Mouse (Mus musculus): ENCODE results near the gene Csnk2a1.
"Not testable (repeated sequence)": the region's sequence is repeated elsewhere in the genome, so short reads cannot be mapped to it uniquely, and the experiment has no call there.

Csnk2a1 gene

DNA sequence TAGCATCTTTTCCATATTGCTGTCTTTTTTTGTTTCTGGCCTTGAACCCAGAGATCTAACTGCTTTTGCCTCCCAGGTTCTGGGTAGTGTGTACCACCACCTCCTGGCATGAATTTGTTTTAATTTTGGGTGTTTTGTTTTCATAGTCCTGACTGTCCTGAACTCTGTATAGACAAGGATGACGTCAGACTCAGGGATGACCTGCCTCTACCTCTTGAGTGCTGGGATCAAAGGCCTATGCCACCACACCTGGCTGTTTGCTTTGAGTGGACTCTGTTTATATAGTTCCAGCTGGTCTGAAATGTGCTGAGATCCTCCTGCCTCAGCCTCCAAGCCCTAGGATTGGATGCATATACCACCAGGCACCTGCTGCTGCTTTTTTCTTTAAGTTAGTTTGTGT, 11.3 kb downstream of the Csnk2a1 start:
- no peak for ATAC-seq (ENCODE audit: low TSS enrichment)

DNA sequence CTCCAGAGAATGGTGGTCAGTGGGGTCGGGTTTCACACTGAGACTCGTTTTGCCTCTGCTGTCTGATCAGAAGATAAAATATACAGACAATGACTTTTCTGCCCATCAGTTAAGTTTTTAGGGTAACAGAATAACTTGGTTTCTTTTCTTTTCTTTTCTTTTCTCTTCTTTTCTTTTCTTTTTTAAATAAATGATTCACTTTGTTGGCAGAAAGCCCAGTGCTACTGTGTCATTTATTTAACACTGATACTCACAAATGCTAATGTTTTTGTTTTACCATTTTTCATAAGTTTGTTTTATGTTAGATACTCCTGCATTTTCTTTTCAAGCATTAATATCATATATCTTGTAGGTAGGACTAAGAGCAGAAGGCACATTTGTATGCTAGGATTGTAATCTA, 13.9 kb downstream of the Csnk2a1 start:
- no peak for ATAC-seq (ENCODE audit: low TSS enrichment)

DNA sequence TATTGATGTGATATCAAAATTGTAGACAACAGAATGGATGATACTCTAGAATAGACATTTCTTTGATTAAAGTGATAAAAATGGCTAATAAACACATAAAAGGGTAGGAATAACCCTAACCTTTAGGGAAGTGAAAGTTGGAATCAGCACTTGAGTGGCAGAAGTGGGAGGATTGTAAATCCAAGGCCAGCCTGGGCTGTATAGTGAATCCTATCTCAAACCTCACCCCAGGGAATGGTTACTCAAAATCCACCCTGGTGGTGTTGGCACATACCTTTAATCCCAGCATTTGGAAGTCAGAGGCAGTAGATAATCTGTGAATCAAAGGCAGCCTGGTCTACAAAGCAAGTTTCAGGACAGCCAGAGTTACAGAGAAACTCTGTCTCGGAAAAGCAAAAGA, 20.6 kb downstream of the Csnk2a1 start:
- ATAC-seq (ENCODE audit: low TSS enrichment) = no peak

DNA sequence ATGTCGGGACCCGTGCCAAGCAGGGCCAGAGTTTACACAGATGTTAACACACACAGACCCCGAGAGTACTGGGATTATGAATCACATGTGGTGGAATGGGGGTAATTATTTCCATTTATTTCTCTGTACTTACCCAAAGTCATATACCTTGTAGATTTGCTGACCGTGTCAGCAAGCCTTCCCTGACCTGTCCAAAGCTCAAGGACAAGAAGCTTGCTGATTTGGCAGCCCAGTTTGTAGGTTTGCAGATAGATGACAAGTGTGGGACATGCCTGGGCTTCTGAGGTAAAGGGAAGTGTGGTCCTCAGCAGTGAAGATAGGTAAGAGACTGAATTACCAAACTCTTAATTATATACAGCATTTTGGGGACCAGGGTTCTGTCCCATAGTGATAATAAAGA, 23.9 kb downstream of the Csnk2a1 start:
- ATAC-seq (ENCODE audit: low TSS enrichment) = no peak

DNA sequence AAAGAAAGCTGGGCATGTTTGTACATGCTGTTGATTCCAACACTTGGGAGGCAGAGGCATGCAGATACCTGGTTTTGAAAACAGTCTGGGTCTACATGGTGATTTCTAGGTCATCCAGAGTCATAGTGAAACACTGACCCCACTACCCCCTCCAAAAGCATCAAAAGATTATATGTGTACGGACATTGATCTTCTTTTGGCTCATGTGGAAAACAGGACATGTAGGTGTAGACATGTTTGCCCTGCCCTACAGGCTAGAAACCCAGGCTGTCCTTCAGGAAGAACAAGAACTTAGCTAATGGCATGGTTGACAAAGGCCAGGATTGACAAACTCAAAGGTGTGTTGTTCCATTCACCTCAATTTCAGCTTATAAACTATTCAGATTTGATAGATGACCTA, 33.1 kb downstream of the Csnk2a1 start:
- no peak for ATAC-seq (ENCODE audit: low TSS enrichment)

DNA sequence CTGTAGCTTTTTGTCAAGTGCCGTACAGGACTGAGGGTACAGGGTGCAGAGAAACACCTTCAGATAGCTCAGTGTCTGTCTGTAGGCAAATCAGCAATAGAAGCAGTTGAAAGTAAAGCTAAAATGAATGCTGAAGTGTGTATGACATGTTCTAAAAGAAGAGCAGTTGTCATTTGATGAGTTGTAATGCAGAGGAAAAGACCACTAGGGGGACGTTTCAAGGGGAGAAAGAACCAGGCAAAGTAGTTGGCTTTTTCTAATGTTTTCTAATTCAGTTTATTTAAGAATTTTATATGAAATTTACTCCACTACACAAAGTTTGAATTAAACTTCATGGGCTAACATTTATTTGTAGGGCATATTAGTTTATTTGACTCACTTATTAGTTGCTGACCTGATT, 47.0 kb downstream of the Csnk2a1 start:
- ATAC-seq (ENCODE audit: low TSS enrichment) = no peak

DNA sequence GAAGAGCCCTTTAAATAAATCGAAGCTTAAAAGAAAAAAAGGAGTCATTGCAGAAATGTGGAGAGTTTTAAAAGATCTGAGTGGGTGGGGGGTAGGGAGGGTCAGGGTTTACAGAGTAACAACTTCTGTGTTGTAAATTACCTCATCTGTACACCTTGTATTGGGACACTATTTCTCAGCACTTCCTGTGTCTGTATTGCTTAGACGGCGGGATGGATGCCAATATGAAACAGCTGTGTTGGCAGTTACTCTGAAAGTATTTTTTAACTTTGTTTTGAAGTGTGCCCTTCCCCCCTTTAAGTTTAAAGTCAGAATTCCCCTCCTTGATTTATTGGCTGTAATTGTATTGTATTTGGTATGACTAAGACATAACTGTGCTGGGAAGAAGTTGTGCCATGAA, 54.8 kb downstream of the Csnk2a1 start:
- ATAC-seq (ENCODE audit: low TSS enrichment) = no peak

DNA sequence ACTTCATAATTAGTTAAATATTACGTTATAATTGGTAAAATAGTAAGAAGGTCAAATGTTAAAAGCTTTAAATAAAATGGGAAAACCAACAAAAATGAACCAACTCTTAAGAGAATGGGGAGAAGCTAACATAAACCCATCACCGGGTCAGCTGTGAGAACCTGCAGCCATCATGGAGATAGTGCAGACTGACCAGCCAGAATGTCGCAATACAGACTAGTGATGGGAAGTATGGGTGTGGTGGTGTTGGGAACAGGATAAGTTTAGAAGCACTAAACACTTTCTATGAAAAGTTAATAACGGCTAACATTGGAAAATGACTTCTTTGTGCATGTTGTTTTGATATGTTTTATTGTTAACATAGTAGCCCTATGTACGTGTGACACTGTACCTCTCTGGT, 60.9 kb downstream of the Csnk2a1 start:
- ATAC-seq (ENCODE audit: low TSS enrichment) = no peak

DNA sequence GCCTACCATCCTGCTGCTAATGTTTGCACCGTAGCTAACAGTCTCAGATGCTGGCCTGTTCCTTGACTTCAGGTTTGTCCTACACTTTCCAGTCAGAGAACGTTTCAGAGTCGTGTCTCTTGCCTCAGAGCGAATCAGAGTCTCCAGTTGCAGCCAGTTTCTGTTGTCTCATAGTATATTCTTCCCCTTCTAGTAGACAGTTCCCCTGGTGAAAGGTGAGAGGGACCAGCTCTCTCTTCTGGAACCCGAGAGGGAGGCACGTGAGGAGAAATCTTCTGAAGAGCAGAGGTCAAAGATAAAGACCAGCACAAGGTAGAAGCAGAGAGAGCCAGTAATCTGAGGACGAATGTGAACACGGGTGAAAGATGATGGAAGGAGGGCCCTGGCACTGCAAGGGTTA, 61.4 kb downstream of the Csnk2a1 start:
- ATAC-seq (ENCODE audit: low TSS enrichment) = no peak

DNA sequence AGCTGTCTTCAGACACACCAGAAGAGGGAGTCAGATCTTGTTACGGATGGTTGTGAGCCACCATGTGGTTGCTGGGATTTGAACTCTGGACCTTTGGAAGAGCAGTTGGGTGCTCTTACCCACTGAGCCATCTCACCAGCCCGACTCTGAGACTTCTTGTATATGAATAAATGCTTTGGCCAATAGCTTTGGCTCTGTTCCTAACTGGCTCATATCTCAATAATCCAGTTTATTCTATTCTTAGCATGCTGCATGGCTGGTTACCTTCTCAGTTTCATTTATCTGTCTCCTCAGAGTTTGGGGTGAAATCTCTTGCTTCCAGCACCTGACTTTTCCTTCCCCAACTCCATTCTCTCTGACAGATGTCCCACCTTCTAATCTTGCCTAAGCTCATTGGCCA, 63.0 kb downstream of the Csnk2a1 start:
- ATAC-seq (ENCODE audit: low TSS enrichment) = not testable (repeated sequence)

DNA sequence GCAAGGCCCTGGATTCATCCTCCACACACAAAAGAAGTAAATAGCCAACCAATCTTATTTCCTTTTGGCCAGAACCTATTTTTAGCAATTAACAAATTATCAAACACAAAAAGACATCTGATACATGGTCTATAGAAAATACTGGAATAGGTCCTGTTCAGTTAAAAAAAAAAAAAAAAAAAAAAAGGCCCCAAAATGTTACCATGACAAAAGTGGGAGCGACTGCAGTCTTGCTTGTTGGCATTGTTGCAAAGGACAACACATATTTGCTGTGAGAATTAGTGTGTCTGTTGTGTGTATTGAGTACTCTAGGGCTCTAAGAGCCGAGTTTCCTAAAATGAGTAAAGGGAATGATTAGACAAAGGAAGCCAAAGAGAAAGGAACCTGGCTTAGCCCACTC, 65.8 kb downstream of the Csnk2a1 start:
- ATAC-seq (ENCODE audit: low TSS enrichment) = no peak

DNA sequence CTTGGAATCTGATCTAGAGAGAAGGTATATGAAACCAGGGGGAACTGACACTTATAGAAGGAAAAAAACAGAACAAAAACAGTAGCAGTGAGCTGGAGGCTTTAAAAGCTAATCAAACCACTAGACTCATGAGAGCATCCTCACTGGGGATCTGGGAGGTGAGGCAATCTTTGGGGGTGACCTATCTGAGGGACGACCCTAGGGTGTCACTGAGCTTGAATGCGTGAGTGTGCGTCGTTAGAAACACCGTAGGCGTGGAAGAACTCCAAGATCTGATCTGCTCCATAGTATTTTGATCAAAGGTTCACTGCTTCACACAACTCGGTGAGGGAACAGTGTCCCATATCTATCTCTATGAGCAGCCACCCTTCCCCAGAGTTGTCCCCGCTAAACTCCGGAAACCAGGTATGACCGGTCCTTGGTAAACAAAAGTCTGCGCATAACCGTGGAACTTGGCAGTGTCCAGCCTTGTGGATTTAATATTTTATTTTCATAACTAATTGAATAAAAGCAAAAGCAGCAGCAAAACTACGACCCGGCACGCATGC, 66.6 kb downstream of the Csnk2a1 start:
- ATAC-seq (ENCODE audit: low TSS enrichment) = peak; percentile 45

DNA sequence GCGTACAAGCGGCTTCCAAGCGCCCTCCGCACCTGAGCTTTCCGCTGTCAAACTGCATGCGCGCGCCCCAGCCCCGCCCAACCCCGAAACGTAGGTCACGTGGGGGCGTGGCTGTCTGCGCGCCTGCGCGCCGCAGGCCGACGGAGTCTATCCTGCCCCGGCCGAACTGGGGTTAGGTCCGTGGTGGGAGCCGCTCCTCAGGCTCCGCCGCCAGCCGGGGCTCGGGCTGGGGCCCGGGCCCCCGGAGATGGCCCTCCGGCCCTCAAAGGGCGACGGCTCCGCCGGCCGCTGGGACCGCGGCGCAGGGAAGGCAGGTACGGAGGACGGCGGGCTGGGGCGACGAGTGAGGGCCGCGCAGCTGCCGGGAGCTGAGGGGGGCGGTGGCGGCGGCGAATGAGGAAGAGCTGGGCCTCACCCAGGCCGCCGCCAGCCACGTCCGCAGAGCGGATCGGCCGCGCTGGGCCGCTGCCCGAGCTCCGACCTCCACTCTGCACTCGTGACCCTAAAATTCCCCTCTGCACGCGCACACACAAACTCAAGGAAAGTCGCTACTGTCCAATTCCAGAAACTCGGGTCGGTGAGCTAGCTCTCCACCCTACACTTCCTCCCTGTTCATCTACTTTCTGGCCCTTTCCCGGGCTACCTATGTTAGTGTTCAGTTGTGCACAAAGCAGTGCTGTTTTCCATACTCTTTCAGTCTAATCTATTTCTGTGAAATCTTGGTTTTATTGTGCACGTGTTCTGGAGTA, 67.3 kb downstream of the Csnk2a1 start, which contains the start of gene Tbc1d20:
TSS of gene Tbc1d20 (plus strand) at position 102 of the 749 bp plus-strand sequence.
- peak; percentile 91 for ATAC-seq (ENCODE audit: low TSS enrichment)

DNA sequence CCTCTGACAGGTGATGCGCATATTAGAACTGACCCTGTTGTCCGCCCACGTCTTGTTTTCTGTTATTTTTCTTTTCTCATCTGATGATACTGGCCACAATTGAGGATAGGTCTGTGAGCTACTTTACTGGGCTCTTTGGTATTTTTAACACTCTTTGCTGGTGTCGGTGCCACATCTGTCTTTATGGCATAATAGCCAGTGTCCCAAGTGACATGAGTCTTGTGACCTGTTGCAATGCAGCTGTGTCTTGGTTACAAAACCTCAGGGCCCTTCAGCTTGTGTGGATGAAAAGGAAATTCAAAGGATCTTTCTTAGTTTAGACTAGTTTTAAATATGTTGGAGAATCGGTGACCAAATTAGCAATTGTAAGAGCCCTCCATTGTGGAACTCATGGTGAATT, 67.9 kb downstream of the Csnk2a1 start:
- no peak for ATAC-seq (ENCODE audit: low TSS enrichment)

DNA sequence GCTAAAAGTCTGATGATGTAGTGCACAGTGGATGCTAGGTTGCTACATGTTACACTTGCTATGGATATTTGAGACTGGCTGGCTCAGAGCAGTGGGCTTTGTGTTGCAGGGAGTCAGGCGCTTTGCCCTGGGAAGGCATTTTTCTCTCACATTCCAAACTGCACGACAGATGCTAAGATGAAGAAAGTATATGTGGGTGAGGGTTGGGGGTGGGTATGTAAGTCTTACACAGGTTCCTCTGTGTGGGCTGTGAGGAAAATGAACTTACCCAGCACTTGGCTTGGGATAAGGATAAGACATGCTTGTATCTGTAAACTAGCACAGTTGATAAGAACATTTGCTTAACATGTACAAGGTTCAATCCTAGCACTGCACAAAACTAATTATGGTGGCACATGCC, 76.2 kb downstream of the Csnk2a1 start:
- peak; percentile 92 for ATAC-seq (ENCODE audit: low TSS enrichment)

DNA sequence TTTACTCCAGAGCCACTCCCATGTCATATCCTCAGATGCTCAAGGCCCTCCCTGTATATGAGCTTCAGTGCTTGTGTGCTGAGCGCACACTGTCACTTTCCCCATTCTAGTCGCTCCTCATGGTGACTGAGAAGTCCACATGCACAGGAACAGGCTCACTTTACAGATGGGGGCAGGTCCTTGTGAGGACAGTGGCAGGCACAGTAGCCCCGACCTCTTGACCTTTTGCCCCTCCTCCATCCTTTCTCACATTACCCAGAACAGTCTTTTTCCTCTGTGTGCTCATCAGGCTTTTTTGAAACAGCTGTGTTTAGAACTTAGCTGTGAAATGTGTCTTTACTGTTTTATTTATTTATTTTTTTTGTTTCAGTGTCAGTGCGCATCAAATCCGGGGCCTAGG, 77.1 kb downstream of the Csnk2a1 start:
- ATAC-seq (ENCODE audit: low TSS enrichment) = no peak

DNA sequence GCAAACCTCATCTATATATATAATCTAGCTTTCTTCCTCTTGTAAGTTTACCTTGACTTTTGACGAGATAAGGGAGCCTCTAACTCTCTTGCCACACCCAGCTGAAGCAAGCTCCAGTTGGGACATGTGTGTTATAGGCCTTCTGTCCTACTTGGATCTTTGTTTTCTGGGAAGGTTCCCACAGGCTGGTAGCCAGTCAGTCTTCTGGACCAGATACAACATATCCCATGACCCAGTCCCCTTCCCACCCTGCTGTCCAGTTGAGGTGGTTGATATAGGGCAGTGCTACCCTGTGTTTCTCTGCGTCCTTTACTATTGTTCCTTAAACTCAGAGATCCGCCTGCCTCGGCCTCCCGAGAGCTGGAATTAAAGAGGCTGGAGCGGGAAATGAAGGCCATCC, 78.8 kb downstream of the Csnk2a1 start:
- no peak for ATAC-seq (ENCODE audit: low TSS enrichment)

DNA sequence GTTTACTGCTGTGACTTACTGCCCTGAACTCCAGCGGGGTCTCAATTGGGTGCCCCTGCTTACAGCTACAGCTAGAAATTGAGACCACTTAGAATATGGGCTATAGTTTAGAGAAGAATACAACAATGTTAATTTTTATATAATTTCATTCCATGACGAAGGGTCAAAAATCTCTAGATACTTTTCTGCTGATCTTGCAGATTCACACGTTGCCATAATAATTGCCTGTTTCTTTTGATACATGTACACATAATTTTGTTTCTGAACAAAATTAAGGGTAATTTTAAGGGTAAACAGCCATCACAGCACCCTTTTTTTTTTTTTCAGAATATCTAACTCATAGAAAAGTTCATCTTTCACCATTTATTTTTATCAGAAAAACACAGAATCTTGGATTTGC, 80.5 kb downstream of the Csnk2a1 start:
- ATAC-seq (ENCODE audit: low TSS enrichment) = no peak

DNA sequence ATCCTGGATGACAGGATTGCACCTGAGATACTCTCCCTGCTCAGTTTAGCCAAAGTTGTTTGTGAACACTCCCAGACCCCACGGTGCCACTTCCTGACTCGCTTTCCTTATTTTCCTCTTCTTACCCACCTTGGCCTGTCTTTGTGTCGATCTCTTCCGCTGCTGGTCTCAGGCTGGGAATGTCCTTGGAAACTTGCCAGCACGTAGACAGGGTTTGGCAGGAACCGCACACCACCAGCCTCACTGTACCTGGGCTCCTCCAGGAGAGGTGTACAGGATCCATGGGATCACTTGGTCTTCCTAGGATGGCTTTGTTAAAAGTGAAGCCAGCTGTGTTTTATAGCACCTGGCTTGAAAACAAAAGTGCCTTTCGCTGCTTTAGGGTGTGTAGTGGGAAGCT, 86.4 kb downstream of the Csnk2a1 start:
- peak; percentile 5; the same call in 1 of the 2 replicates for ATAC-seq (ENCODE audit: low TSS enrichment)

DNA sequence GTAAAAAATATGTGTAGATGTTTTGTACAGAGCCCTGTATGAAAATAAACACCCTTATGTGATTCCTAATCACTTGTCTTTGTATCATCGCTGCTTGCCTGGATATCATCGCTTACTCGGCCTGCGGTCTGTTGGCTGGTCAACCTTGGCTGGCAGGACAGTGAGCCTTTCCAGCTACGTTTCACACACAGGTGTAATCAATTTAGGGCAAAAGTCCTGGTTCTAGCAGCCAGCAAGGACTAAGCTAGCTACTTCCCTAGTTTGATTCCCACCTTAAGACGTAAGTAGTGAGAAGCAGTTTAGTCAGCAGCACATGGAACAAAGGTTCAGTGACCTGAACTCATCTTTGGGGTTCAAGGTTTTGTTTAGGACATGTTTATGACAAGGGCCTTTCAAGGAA, 87.3 kb downstream of the Csnk2a1 start:
- ATAC-seq (ENCODE audit: low TSS enrichment) = no peak

DNA sequence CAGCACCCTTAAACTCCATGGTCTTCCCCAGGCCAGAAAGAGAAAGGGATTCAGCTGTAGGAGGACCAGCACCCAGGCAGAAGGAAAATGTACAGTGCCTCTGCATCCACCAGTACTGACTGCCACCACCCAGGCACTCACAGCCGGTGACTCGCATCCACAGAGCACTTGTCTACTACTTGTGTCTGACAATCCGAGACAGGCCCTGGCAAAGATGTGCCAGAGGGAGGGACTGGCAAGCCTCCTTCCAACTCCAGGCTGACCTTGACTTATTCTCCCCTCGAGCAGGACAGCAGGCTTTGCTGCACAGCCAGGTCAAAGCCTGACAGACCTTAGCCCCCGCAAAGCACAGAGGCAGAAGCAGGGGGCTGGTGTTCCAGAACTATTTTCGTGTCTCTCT, 90.4 kb downstream of the Csnk2a1 start:
- ATAC-seq (ENCODE audit: low TSS enrichment) = no peak

DNA sequence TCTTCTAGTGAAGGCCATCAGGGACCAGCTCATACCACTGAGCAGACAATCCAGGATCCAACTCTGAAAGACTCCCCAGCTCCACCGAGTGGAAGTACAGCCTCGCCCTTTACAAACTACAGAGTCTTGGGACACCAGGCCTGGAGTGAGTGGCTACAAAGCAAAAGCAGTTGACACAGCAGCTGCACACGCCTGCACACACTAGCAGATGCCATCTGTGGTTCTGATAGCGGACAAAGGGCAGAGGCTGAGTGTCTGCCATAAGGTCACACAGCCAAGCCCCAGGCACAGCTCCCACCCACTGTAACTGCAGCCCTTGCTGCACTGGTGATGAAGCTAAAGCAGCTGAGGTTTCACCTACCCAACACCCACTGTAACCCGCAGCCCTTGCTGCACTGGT, 94.9 kb downstream of the Csnk2a1 start:
- no peak for ATAC-seq (ENCODE audit: low TSS enrichment)

DNA sequence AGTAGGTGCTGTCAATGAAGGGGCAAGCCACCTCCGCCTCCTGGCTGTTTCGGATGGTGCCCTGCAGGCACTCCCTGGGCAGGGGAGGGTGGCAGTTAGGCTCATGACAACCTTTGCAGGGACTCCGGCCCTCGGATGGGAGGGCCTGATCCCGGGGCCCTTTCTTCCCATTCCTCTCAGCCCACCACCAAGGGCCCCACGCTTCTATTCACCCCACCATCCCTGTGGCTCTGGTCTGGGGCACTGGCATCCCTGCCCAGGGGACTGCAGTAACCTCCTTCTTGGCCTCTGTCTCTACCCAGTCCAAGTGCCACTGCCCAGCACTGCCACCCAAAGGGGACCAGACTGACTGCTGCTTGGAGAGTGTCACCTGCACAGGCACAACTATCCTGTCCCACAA, 95.6 kb downstream of the Csnk2a1 start:
- no peak for ATAC-seq (ENCODE audit: low TSS enrichment)

DNA sequence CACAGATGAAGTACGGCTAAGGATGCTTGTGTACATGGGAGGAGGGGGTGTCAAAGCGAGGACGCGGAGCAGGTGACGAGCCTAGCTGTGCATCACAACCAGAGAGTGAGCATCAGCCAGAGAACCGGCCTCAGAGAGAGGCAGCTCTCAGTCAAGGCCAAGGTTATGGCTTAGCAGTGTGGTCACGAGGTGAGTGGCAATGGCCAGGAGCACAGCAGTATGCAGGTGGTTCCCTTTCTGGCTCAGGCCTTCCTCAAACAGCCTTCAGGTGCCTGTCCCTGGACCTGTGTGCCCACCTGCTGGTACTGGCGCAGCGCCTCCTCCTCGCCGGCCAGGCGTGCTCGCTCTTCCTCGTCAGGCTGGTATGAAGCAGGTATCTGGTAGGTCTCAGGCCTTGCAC, 97.3 kb downstream of the Csnk2a1 start:
- ATAC-seq (ENCODE audit: low TSS enrichment) = no peak
